Mouse (Mus musculus): ENCODE results near the gene Tomt.

Gene Tomt

GRCm38 (mm10) chr7:101900331-101901097 is 5.6 kb downstream of the Tomt start:
- no peak for DNase-seq

GRCm38 (mm10) chr7:101896104-101897066 is 9.8 kb downstream of the Tomt start:
- DNase-seq, result peak; percentile 97

DNA sequence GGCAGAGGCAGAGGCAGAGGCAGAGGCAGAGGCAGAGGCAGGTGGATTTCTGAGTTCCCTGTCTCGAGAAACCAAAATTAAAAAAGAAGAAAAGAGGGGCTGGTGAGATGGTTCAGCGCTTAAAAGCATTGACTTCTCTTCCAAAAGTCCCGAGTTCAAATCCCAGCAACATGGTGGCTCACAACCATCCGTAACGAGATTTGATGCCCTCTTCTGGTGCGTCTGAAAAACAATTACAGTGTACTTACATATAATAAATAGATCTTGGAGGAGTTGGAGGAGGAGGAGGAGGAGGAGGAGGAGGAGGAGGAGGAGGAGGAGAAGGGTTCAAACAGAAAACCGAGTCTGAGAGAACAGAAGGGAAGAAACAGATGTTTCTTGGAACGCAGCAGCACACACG is 10.5 kb downstream of the Tomt start:
- no peak for DNase-seq

DNA sequence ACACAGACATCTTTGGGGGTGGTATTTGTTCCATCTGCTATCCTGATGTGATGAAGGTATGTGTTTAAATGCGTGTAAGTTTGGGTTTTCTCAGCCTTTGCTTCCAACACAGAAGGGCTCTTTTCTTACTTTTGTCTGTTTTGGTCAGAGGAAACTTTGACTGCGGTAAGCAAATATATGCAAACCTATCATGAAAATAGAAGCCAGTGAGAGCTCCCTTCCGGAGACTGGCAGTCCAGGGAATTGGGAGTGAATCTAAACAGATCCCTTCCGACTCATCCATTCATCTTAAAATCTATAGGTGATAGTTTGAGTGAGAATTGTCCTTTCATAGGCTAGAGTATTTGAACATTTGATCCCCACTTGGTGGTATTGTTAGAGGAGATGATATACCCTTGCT is 17.7 kb downstream of the Tomt start:
- DNase-seq, result no peak

GRCm38 (mm10) chr7:101886274-101886673 is 19.9 kb downstream of the Tomt start:
- DNase-seq, result no peak

- no peak for DNase-seq
Observed at GRCm38 (mm10) chr7:101884160-101884559, 22.0 kb downstream of the Tomt start.

- peak; percentile 71 for DNase-seq
Observed at GRCm38 (mm10) chr7:101882413-101883154, 23.6 kb downstream of the Tomt start.

GRCm38 (mm10) chr7:101880855-101881254 is 25.3 kb downstream of the Tomt start:
- no peak for DNase-seq

DNA sequence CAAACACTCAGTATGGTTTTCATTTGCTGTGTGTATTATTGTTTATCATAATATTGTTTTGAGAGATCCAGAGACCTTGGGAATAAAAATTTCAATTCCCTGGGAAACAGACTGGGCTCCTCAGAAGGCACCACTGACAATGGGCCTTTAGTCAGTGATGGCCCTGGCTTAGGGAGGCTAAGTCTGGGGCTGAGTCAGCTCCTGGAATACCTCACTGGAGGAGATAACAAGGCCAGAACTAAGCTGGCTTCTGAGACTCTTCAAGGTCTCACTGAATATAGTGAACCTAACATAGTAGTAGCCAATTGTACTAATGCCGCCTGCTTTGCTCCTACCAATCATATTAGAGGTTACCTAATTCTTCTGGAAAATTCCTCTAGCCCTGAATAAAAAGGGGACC is 30.2 kb downstream of the Tomt start:
- no peak for DNase-seq

GRCm38 (mm10) chr7:101871296-101871695 is 34.9 kb downstream of the Tomt start:
- DNase-seq, result peak; percentile 27

- DNase-seq, result peak; percentile 66
Observed at GRCm38 (mm10) chr7:101870629-101871028, 35.5 kb downstream of the Tomt start, which contains the start of gene Folr1. Gene Folr1 (minus strand): TSS chr7:101870788.

DNA sequence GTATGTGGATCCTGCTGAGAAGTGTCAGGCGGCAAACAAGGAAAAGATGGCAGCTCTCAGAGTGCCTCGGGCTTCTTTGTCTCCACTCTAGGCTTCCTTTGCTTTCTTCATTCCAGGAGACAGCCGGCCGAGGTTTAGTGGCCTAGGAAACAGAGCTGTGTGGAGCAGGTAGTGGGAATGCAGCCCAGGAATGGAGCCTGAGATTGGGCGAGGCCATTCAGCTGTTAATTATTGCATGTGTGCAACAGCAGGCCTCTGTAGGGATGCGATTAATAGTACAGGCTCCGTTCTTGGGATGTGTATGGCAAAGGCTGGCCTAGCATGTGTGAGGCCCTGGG is 37.0 kb downstream of the Tomt start:
- peak; percentile 19 for DNase-seq

GRCm38 (mm10) chr7:101868241-101869162 is 37.7 kb downstream of the Tomt start:
- DNase-seq, result peak; percentile 60

DNA sequence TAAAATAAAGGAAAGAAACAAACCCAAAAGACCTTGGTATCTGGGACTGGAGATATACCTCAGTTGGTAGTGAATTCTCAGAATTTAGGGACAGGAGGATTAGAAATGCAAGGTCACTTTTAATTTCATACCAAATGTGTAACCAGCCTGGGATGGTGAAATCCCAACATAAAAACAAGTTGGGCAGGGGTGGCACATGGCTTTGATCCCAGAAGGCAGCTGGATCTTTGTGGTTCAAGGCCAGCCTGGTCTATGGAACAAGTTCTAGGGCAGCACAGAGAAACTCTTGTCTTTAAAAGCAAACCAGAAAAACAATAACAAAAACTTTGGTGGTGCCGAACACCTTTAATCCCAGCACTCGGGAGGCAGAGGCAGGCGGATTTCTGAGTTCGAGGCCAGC is 38.7 kb downstream of the Tomt start:
- DNase-seq, result no peak

DNA sequence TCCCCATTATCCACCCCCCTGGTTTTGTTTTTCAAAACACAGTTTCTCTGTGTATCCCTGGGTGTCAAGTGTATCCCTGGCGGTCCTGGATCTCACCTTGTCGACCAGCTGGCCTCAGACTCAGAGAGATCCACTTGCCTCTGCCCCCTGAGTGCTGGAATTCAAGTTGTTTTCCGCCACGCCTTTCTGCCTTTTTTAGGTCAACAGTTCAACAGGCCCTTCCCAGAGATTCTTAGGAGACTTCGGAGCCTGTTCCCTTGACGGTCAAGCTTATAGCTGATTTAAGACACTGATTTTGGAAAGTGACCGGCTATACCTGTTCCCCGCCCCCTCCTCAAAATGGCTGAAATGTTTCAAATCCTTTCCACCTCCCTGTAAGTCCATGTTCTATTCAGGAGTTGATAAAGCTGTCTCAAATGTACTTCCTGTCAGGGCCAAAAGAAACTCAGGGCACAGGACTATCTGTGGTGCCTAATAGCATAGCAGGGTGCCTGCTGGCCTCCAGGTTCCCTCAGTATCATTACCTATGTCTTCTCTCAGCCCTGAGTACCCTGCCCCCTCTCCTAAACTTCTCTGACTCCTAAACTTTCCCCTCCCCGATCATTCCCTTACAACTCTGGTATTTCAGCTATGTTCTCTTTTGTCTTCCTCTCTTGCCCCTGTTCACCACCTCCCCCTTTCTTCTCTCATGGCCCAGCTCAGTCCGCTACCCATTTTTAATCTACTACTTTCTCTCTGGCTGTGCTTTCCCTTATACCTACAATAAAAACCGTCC is 39.5 kb downstream of the Tomt start:
- DNase-seq, result no peak

- DNase-seq, result no peak
Observed at GRCm38 (mm10) chr7:101863415-101863814, 42.7 kb downstream of the Tomt start, which contains the start of gene Anapc15. Gene Anapc15 (plus strand): TSS chr7:101863715.

- DNase-seq, result no peak
Observed at GRCm38 (mm10) chr7:101862291-101862690, 43.9 kb downstream of the Tomt start.

DNA sequence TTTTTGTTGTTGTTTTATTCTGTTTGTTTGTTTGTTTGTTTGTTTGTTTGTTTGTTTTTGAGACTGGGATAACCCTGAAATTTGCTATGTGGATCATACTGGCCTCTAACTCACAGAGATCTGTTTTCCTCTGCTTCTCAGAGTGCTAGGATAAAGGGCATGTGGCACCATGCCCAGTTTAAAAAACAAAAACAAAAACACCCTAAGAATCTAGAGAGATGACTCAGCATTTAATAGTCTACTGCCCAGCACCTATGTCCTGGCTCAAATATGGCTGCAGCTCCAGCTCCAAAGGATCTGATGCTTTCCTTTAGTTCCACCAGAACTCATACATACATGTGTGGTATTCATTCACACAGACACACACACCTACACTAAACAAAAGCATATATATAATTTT is 45.2 kb downstream of the Tomt start:
- DNase-seq, result peak; percentile 46

- no peak for DNase-seq
Observed at GRCm38 (mm10) chr7:101858362-101858761, 47.8 kb downstream of the Tomt start.

DNA sequence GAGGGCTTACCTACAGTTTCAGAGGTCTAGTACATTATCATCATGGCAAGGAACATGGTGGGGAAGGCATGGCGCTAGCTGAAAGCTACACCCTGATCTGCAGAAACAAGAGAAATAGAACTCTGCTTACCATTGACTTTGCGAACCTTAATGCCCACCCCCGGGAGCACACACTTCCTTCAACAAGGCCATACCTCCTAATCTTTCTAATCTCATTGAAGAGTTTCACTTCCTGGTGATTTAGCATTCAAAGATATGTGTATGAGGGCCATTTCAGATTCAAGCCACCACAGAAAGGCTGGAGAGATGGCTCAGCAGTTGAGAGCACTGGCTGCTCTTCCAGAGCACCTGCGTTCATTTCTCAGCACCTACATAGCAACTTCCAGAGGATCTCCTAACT is 49.1 kb downstream of the Tomt start, which contains the start of gene Folr2:
Gene Folr2 (minus strand): TSS at position 101 of the 400 bp plus-strand sequence.
- DNase-seq, result no peak

GRCm38 (mm10) chr7:101853816-101854215 is 52.3 kb downstream of the Tomt start:
- no peak for DNase-seq
